Mouse (Mus musculus): ENCODE results near the gene Nt5e. TPM values are rescaled to one million over a fixed set of nuclear protein-coding genes. Genes with fewer than 3 reads are reported as not detected.
A peak's percentile ranks its signal among the peaks of the same experiment; 100 is the strongest.

Gene Nt5e
- polyA plus RNA-seq, 1 experiment from 2014 or later = 7.1 TPM

DNA sequence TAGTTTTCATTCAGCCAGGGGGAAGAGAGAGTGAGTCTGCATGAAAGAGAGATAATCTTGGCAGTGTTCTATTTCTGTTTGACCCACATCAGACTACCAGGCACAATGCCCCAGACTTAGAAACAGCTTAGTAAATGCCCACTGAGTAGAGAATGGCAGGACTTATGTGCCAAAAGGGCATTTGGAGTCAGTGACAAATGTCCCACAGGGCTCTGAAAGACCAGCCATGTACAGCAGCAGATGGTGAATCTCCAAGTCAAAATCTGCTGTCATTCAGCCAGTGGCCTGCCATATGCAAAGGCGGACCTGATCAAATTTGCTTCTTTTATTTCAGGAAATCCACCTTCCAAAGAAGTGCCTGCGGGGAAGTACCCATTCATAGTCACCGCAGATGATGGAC lies 36.1 kb downstream of the Nt5e start:
- ATAC-seq = no peak
- in situ Hi-C loops (cut with MboI; ENCODE audit: low pct_unique_long_range_greater_than_20kb) = loop anchor here (5.0 kb wide), 1 partner anchor 116 kb away; no protein-coding TSS in a partner anchor
- no peaks in the 10 kb centered on the region for H3K27me3 ChIP-seq
- DNase-seq (ENCODE audit: low read depth, low spot score) = no peak
- TF ChIP-seq CTCF (IDR thresholded peaks at IDR 0.05) = no peak
- CTCF ChIA-PET = interaction anchor here (1.5 to 1.6 kb wide), 2 partner anchors 23 to 121 kb away, joined by 4 to 6 read pairs; no protein-coding TSS in a partner anchor
- POLR2A ChIA-PET = no interaction called here

DNA sequence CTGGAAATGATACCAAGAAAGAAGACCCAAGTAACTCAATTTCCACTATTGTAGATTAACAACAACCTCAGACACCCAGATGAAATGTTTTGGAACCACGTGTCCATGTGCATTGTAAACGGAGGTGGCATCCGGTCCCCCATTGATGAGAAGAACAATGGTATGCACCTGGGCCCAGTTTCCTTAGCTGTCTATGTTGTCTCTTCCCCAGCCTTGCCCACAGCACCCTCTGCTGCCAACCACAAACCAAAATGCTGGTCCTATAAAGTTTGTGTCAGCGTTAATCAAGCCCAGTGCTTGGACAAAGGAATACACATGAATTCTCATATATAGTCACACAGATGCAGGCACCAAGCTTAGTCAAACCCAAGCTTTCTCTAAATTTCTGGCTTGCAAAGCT lies 39.3 kb downstream of the Nt5e start:
- ChIA-PET CTCF (interaction anchor here (1.0 to 1.3 kb wide), 2 partner anchors 95 to 125 kb away, joined by 3 to 5 read pairs; no protein-coding TSS in a partner anchor), POLR2A (no interaction called here)
- in situ Hi-C loops (cut with MboI; ENCODE audit: low pct_unique_long_range_greater_than_20kb) = no loop called here

DNA sequence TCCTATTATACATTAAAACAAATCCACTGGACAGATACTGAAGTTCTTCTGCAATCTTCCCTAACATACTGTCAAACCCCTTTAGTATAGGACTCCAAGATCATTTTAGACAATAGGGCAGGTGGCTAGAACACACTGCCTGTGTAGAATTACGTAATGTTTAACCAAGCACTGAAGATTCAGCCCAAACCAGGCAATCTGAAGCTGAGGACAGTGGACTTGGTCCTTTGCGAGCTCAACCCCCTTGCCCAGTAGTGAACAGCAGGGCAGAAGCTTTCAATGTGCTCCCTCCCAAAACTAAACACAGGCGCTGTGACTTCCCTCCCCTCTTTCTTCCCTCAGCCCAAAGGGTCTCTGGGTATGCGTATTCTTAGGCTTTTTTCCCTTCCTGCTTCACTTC lies 39.8 kb downstream of the Nt5e start:
- TF ChIP-seq CTCF (IDR thresholded peaks at IDR 0.05) = no peak
- ChIA-PET CTCF (interaction anchor here (1.0 kb wide), 1 partner anchor 95 kb away, joined by 3 read pairs; no protein-coding TSS in a partner anchor), POLR2A (no interaction called here)
- in situ Hi-C loops (cut with MboI; ENCODE audit: low pct_unique_long_range_greater_than_20kb) = no loop called here
- H3K27me3 ChIP-seq = no peaks in the 10 kb centered on the region
- DNase-seq (ENCODE audit: low read depth, low spot score) (no peak), ATAC-seq (no peak)

More for the DNA sequence above, 39.3 kb downstream of the Nt5e start:
- H3K27me3 ChIP-seq = no peaks in the 10 kb centered on the region
- ATAC-seq (no peak), DNase-seq (ENCODE audit: low read depth, low spot score) (no peak)
- no peak for TF ChIP-seq CTCF (IDR thresholded peaks at IDR 0.05)

DNA sequence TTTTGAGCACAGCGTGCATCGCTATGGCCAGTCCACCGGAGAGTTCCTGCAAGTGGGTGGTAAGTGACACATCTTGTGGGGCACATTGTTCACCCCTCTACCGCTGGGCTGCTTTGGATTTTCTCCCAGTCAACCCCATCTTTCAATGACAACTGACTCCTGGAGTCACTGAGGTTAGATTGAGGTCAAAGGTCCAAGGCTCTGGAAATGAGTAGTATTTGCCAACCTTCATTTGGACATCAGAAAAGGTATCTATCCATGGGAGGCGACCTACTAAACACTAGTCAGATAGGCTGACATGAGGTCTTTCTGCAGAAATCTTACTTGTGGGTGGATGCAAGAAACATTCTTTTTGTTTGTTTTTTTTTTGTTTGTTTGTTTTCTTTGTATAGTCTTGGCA lies 40.3 kb downstream of the Nt5e start:
- in situ Hi-C loops (cut with MboI; ENCODE audit: low pct_unique_long_range_greater_than_20kb) = no loop called here
- ChIA-PET POLR2A (no interaction called here), CTCF (no interaction called here)
- no peak for TF ChIP-seq CTCF (IDR thresholded peaks at IDR 0.05)
- H3K27me3 ChIP-seq = no peaks in the 10 kb centered on the region
- ATAC-seq = no peak
- no peak for DNase-seq (ENCODE audit: low read depth, low spot score)

DNA sequence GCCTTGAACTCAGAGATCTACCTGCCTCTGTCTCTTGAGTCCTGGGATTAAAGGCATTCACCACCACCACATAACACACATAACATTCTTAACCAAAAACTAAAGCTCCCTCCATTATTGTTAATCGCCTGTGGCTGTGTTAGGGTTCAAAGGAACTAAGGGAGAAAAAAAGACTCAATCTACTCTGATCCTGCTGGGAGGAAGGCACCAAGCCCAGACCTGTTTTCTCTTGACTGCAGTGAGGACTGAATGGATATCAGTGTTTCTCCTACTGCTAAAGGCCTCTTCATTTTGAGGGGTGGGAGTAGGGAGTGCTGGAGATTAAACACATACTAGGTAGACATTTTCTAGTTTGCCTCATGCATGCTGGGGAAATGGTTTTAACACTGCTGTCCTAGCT lies 40.8 kb downstream of the Nt5e start:
- ATAC-seq = no peak
- DNase-seq (ENCODE audit: low read depth, low spot score) = no peak
- in situ Hi-C loops (cut with MboI; ENCODE audit: low pct_unique_long_range_greater_than_20kb) = no loop called here
- TF ChIP-seq CTCF (IDR thresholded peaks at IDR 0.05) = no peak
- ChIA-PET POLR2A (no interaction called here), CTCF (no interaction called here)
- H3K27me3 ChIP-seq = no peaks in the 10 kb centered on the region

DNA sequence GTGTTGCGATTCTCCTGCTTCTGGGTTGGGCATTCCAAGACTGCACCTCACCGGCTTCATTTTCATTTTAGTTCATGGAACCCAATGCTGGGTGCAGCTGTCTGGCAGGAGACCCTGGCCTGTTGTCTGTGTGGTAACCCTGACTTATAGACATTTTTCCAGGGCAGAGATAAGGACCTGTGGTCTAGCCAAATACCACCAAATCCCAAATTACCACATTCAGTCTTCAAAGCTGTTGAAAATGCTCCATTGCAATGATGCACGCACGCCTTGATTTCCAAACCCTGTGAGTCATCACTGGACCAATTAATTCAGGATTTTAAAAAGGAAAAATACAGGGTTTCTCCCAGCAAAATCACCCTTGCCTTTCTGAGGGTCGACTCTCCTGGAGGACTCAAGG lies 41.5 kb downstream of the Nt5e start:
- DNase-seq (ENCODE audit: low read depth, low spot score) (no peak), ATAC-seq (no peak)
- no peak for TF ChIP-seq CTCF (IDR thresholded peaks at IDR 0.05)
- CTCF ChIA-PET = no interaction called here
- in situ Hi-C loops (cut with MboI; ENCODE audit: low pct_unique_long_range_greater_than_20kb) = no loop called here
- POLR2A ChIA-PET = no interaction called here
- no peaks in the 10 kb centered on the region for H3K27me3 ChIP-seq

DNA sequence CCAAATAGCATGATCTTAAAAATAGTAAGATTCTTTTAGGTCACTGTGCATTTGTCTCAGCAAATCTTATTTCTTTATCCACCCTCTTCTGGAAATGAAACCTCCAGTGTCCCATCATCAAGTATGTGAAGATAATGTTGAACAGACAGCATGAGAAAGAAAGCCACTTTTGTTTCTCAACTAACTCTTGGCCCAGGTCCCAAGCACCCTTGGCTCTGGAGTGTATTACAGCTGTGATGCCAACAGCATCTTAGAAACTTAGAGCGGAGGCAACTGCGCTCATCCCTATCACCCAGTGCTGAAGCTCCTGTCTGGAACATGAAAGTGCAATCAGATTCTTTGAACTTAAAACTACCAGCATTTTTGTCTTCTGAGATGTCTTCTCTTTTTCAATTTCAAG lies 42.7 kb downstream of the Nt5e start:
- TF ChIP-seq CTCF (IDR thresholded peaks at IDR 0.05) = no peak
- ATAC-seq (no peak), DNase-seq (ENCODE audit: low read depth, low spot score) (no peak)
- ChIA-PET POLR2A (no interaction called here), CTCF (no interaction called here)
- no peaks in the 10 kb centered on the region for H3K27me3 ChIP-seq
- in situ Hi-C loops (cut with MboI; ENCODE audit: low pct_unique_long_range_greater_than_20kb) = no loop called here

DNA sequence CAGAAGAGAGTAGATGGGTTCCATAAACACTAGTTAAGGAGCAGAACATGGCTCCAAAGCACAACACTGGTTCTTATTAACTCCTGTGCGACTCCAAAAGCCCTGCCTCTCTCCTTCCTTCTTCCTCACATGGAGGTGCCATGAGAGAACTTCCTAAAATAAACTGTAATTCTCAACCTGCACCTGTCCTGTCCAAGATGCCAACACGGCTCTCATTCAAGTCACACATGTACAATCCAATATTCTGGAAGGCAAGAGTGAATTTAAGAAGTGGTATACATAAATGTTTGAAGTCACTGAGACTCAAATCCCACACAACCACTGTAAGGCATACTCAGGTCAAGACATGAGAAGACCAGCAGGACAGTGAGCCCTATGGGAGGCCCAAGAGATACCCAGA lies 44.2 kb downstream of the Nt5e start:
- TF ChIP-seq CTCF (IDR thresholded peaks at IDR 0.05) = no peak
- H3K27me3 ChIP-seq = no peaks in the 10 kb centered on the region
- ChIA-PET POLR2A (no interaction called here), CTCF (no interaction called here)
- in situ Hi-C loops (cut with MboI; ENCODE audit: low pct_unique_long_range_greater_than_20kb) = no loop called here
- no peak for ATAC-seq
- DNase-seq (ENCODE audit: low read depth, low spot score) = no peak

DNA sequence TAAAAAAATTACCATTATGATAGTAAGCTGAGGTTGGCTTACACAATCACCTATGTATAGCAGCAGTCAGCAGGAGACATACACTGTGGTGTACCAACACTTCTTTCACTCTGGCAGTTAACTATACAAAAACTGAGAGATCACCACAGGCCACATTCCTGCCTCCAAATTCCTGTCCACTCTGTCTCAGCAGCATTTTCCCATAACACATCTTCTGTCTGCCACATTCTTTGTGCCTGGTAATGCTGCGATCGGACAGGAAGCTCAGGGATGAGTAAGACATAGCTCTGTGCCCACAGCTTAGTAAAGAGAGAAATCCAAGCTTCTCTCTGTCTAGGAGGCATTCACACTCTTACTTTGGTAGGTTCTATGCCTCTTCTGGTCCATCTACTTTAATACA lies 46.0 kb downstream of the Nt5e start:
- no peaks in the 10 kb centered on the region for H3K27me3 ChIP-seq
- CTCF ChIA-PET = interaction anchor here (0.6 to 2.1 kb wide), 6 partner anchors 13 to 132 kb away, joined by 3 to 8 read pairs (median 4); no protein-coding TSS in a partner anchor
- in situ Hi-C loops (cut with MboI; ENCODE audit: low pct_unique_long_range_greater_than_20kb) = no loop called here
- peak; percentile 98 for ATAC-seq
- POLR2A ChIA-PET = no interaction called here
- peak; percentile 47 for DNase-seq (ENCODE audit: low read depth, low spot score)
- no peak for TF ChIP-seq CTCF (IDR thresholded peaks at IDR 0.05)

DNA sequence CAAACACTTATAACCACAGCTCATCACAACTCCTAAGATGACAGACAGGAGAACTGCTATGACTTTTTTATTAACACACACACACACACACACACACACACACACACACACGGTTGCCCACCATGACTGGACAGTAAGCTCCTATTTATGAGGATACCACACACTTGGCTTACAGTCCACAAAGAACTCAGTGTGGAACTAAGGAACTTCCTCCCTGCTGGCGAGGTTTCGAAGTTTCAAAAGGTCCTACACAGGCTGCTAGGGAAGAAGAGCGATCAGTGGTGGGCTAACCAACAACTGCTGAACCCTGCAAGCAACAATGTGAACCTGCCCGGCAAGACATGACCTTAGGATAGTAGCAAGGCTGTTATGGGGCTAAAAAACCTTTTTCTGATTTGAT lies 50.5 kb downstream of the Nt5e start:
- TF ChIP-seq CTCF (IDR thresholded peaks at IDR 0.05) = no peak
- no peak for DNase-seq (ENCODE audit: low read depth, low spot score)
- POLR2A ChIA-PET = no interaction called here
- CTCF ChIA-PET = interaction anchor here (0.8 kb wide), 1 partner anchor 11 kb away, joined by 3 read pairs; no protein-coding TSS in a partner anchor
- ATAC-seq = no peak
- in situ Hi-C loops (cut with MboI; ENCODE audit: low pct_unique_long_range_greater_than_20kb) = no loop called here
- H3K27me3 ChIP-seq = no peaks in the 10 kb centered on the region

DNA sequence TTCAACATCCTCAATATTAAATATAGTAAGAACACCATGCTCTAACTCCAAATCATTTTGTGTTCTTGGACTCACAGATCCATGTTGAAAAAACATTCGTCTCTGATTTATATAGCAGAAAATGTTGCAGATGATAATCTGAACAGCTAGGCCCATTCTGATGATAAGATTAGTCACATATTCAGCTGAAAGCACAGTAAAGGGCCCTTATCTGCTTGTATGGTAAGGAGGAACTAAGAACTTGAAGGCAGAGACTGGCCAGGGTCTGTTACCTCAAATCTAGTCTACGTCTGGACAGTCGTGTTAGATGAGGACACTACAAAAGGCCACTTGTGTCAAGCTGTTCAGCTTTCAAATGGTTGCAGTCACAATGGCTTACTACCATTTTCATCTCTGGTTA lies 52.1 kb downstream of the Nt5e start:
- ChIA-PET CTCF (interaction anchor here (1.4 kb wide), 1 partner anchor 15 kb away, joined by 3 read pairs; no protein-coding TSS in a partner anchor), POLR2A (interaction anchor here (0.5 kb wide), 1 partner anchor 23 kb away, joined by 3 read pairs; no protein-coding TSS in a partner anchor)
- TF ChIP-seq CTCF (IDR thresholded peaks at IDR 0.05) = no peak
- in situ Hi-C loops (cut with MboI; ENCODE audit: low pct_unique_long_range_greater_than_20kb) = no loop called here
- DNase-seq (ENCODE audit: low read depth, low spot score) (no peak), ATAC-seq (no peak)
- H3K27me3 ChIP-seq = no peaks in the 10 kb centered on the region

DNA sequence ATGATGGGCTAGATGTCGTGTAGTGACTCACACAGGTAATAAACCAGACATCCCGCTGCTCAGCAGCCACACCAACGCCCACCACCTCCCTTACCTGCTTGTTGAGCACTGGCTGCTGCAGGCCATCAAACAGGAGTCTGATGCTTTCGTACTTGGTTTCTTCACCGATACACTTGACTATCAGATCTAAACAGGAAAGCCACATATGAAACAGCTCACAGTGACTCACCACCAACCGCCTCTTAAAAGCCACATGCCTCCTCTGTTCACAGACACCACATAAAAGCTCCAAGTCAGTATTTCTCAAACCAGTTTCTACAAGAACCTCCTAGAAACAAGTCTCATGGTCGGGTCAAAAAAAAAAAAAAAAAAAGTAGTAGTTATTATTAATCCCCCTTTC lies 53.1 kb downstream of the Nt5e start:
- POLR2A ChIA-PET = no interaction called here
- no peak for ATAC-seq
- no peaks in the 10 kb centered on the region for H3K27me3 ChIP-seq
- CTCF ChIA-PET = interaction anchor here (1.4 kb wide), 1 partner anchor 14 kb away, joined by 3 read pairs; no protein-coding TSS in a partner anchor
- no peak for TF ChIP-seq CTCF (IDR thresholded peaks at IDR 0.05)
- no peak for DNase-seq (ENCODE audit: low read depth, low spot score)
- in situ Hi-C loops (cut with MboI; ENCODE audit: low pct_unique_long_range_greater_than_20kb) = no loop called here
